Mouse (Mus musculus): ENCODE results near the gene Gabarapl2.

DNA sequence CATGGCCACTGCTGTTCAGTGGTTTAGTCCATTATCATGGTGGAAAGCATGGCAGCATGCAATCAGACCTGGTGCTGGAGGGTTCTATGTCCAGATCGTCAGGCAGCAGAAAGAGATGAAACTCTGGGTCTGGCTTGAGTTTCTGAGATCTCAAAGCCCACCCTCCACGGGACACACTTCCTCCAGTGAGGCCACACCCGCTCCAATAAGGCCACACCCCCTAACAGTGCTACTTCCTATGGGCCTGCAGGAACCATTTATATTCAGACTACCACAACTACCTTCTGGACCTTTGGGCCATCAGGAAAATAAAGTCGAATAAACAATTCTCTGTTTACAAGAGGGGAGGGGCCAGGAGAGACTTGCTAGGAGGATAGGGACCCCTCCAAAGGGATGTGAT is 19.5 kb upstream of the Gabarapl2 start:
- TF ChIP-seq POLR2A (IDR thresholded peaks at IDR 0.05; ENCODE audit: borderline replicate concordance, extremely low read depth, low read depth, low read length): no peak
- TF ChIP-seq CTCF (IDR thresholded peaks at IDR 0.05; ENCODE audit: insufficient read depth, low read length): no peak
